Mouse (Mus musculus) CD8-positive naive resting alpha-beta T cell, adult 57 days (primary cell): ENCODE data around the gene Scpep1. TPM values are rescaled to one million over a fixed set of nuclear protein-coding genes. Genes with fewer than 3 reads are reported as not detected.

Experiments
- total RNA-seq: library from RNA; stranded (reverse); gene quantifications from one replicate; pipeline ENCODE4 v1.2.4, GENCODE M21; 2023

The Scpep1 gene
- 11.6 TPM for total RNA-seq

GRCm38 (mm10) chr11:88955217-88955969 lies at the start of gene Scpep1:
TSS of gene Scpep1 (minus strand) at chr11:88955465.

DNA sequence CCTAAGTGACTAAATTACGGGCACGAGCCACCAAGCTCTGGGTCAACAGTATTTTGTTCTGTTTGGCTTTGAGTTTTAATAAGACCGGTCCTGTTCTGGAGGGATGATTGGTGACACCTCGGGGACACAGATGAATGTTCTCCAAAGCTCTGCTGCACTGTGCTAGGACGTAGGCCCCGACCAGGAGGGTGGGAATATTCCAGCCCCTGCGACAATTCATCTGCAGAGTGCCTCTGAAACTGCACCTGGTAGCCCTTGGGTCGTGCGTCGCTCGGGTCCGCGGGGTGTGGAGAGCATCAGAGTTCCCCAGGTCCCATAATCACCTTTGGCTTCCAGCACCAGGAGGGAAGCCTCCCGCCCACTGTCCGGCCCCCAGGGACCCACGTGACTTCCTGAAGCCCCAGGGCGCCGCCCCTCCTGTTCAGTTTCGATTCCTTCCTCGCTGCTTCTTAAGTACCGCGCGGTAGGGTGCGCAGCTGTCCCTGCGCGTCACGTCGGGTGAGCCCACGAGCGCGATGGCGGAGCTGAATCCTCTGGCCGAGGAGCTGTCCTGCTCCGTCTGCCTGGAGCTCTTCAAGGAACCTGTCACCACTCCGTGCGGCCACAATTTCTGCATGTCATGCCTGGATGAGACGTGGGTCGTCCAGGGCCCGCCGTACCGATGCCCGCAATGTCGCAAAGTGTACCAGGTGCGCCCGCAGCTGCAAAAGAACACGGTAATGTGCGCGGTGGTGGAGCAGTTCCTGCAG lies 43.9 kb upstream of the Scpep1 start, which contains the start of gene Trim25:
Gene Trim25 (plus strand): TSS at position 403 of the 749 bp plus-strand sequence.

DNA sequence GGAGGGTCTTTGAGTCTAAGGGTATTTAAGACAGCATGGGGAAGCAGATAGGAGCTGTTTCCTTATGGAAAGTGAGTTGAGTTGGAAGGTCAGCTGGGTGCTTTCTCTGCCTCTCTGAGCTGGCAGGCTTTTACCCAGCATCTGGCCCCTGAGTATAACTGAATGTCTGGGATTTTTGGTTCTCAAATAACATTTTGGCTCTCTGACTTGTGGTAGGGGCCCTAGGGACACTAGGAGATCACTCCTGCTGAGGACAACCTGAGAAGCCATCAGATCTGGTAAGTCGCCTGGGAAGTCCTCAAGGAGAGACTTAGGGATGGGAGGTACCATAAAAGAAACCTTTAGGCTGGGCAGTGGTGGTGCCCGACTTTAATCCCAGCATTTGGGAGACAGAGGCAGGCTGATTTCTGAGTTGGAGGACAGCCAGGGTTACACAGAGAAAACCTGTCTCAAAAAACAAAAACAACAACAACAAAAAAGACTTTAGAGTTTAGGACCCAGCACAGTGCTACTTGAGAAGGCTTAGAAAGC lies 15.0 kb upstream of the Scpep1 start, which contains the start of gene Coil:
Gene Coil (plus strand): TSS at position 51 of the 531 bp plus-strand sequence.

GRCm38 (mm10) chr11:88966881-88967361 lies 11.7 kb upstream of the Scpep1 start, which contains the start of gene Elobl:
TSS of gene Elobl (minus strand) at chr11:88966931.

Other genes starting within 250 kb of the Scpep1 start
- gene Msi2, start 237.0 kb downstream of the Scpep1 start, total RNA-seq = 126 TPM
- 4.0 TPM for gene Akap1, start 90.9 kb downstream of the Scpep1 start, total RNA-seq
- gene Elobl, start 11.5 kb upstream of the Scpep1 start, total RNA-seq = not detected
- 18.8 TPM for gene Coil, start 14.8 kb upstream of the Scpep1 start, total RNA-seq
- 70.0 TPM for gene Trim25, start 43.9 kb upstream of the Scpep1 start, total RNA-seq
- 14.3 TPM for gene Dgke, start 111.4 kb upstream of the Scpep1 start, total RNA-seq
- gene Gm525, start 118.4 kb upstream of the Scpep1 start, total RNA-seq = not detected